Mouse (Mus musculus) liver, adult 2 months (tissue): Measurements from ENCODE around the gene Fbxo28. TPM values are rescaled to one million over a fixed set of nuclear protein-coding genes. Genes with fewer than 3 reads are reported as not detected.

Experiments used
- DNase-seq: peaks from one replicate; pipeline ENCODE4 v3.0.0-alpha.2; 2011; ENCODE audit warnings: low read depth, low spot score; ENCODE audit errors: extremely low read depth
- H3K27ac ChIP-seq: fragments of 200-500 bp; replicated peaks from 2 replicates; pipeline ENCODE4 v1.5.1; 2012; ENCODE audit warnings: low read depth, mild to moderate bottlenecking, control low read depth, inconsistent platforms, low read length; ENCODE audit not compliant: insufficient read depth
- H3K27me3 ChIP-seq: fragments of 200-500 bp; 2 replicates; pipeline ENCODE4 v1.6.1; 2012; ENCODE audit warnings: mild to moderate bottlenecking, moderate library complexity, low read length, inconsistent platforms; ENCODE audit not compliant: control insufficient read depth, insufficient read depth
- H3K36me3 ChIP-seq: fragments of 200-500 bp; 2 replicates; pipeline ENCODE4 v1.6.1; 2012; ENCODE audit warnings: low read length, inconsistent platforms; ENCODE audit not compliant: control insufficient read depth, insufficient read depth
- H3K4me1 ChIP-seq: fragments of 200-500 bp; 2 replicates; pipeline ENCODE4 v1.6.1; 2011; ENCODE audit warnings: low read length; ENCODE audit not compliant: control insufficient read depth, insufficient read depth
- H3K4me3 ChIP-seq: fragments of 200-500 bp; 2 replicates; pipeline ENCODE4 v1.5.1; 2011; ENCODE audit warnings: low read depth, mild to moderate bottlenecking, control low read depth, low read length, moderate library complexity; ENCODE audit not compliant: insufficient read depth
- H3K79me2 ChIP-seq: fragments of 200-500 bp; 2 replicates; pipeline ENCODE4 v1.6.1; 2012; ENCODE audit warnings: inconsistent platforms, mild to moderate bottlenecking, low read length, moderate library complexity; ENCODE audit not compliant: control insufficient read depth, insufficient read depth
- H3K9ac ChIP-seq: fragments of 200-500 bp; 2 replicates; pipeline ENCODE4 v1.6.1; 2012; ENCODE audit warnings: low read depth, mild to moderate bottlenecking, control low read depth, inconsistent platforms, low read length
- CTCF ChIP-seq: fragments of 200-500 bp; IDR thresholded peaks from 2 replicates; pipeline ENCODE4 v1.5.1; 2011; ENCODE audit warnings: low read depth, low read length, control low read depth
- POLR2A ChIP-seq: fragments of 200-500 bp; IDR thresholded peaks from 2 replicates; pipeline ENCODE4 v1.6.1; 2011; ENCODE audit warnings: low read length, control low read depth; ENCODE audit not compliant: insufficient read depth; ENCODE audit errors: extremely low read depth
- WGBS: fragments of 180-500 bp; shearing (Covaris S2); methylation state at CpG from one replicate; pipeline ENCODE4 v1.1.7; 2018; 5-methylcytosine and 5-hydroxymethylcytosine counted together
- polyA plus RNA-seq: library from polyadenylated mRNA; depleted of rRNA; stranded (reverse); fragments of >200 nt; gene quantifications from 2 replicates; pipeline ENCODE4 v1.2.3, GENCODE M21; 2012; rRNA removed
- total RNA-seq: library from RNA; depleted of rRNA; stranded (reverse); fragments of >200 nt; gene quantifications from 2 replicates; pipeline ENCODE4 v1.2.3, GENCODE M21; 2014; rRNA removed

Gene Fbxo28
- total RNA-seq (5.0 and 5.9 TPM in 2 replicates), polyA plus RNA-seq (4.7 TPM in 2 replicates)

GRCm38 (mm10) chr1:182340821-182341781 lies at the start of gene Fbxo28:
Fbxo28 (minus strand) TSS chr1:182341629.
- Histone ChIP-seq H3K27ac (peak within 1 kb of the TSS; percentile 59), H3K27me3 (no peaks in the 10 kb centered on the region), H3K79me2 (peaks cover 12% of the 10 kb centered on the region), H3K4me1 (peaks cover 7% of the 10 kb centered on the region), H3K9ac (peak within 1 kb of the TSS; percentile 99), H3K36me3 (no peaks in the 10 kb centered on the region), H3K4me3 (peak within 1 kb of the TSS; percentile 100)
- WGBS: under 1% methylated on average over 93 of the region's 93 CpGs
- peak; percentile 84 for DNase-seq
- no peak for TF ChIP-seq CTCF
- TF ChIP-seq POLR2A: peak; percentile 54; the same call in 1 of the 2 replicates

DNA sequence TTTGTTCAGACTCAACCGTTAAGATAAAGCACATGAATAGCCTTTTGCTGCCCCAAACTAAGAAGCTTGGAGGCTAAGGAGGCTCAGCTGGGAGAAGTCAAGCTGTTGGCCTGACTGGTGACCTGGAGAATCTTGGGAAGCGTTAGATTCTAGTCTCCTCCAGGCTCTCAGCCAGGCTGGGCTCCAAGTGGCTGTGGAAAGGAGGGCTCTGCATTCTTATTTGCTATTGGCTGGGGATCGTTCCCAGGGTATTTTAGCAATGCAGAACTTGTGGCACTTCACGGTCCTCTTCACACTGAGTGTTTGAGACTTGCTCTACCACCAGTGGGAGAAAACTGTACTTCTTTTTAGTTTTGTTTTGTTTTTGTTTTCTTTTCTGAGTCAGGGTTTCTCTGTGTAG lies 47.3 kb upstream of the Fbxo28 start:
- H3K9ac ChIP-seq: no peak overlapping the region
- no peak overlapping the region for H3K4me3 ChIP-seq
- no peaks in the 10 kb centered on the region for H3K27me3 ChIP-seq
- WGBS: 55% methylated on average over 4 of the region's 4 CpGs
- no peaks in the 10 kb centered on the region for H3K36me3 ChIP-seq
- no peaks in the 10 kb centered on the region for H3K79me2 ChIP-seq
- H3K27ac ChIP-seq: no peak overlapping the region
- TF ChIP-seq CTCF: no peak
- no peak for TF ChIP-seq POLR2A
- DNase-seq: no peak
- H3K4me1 ChIP-seq: no peaks in the 10 kb centered on the region

DNA sequence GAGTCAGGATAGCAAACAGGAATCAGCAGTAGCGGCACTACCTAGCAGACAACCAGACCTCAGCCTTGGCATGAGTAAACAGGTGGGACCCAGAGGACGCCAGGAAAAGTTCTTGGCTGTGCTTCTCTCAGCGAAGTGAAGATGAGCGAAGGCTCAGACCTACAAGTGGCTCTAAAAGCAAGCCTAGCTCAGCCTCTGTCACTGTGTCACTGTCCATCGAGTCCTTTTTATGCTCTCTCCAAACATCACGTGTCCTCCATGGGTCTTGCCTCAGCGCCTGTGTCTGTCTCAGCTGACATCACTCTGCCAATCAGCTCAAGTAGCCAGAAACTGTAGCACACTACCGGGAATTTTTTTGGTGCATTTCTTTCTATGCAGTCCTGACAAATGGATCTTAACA lies 45.0 kb upstream of the Fbxo28 start:
- peak overlapping the region; percentile 9; the same call in 1 of the 2 replicates for H3K4me3 ChIP-seq
- DNase-seq: peak; percentile 83
- peak overlapping the region; percentile 26 for H3K9ac ChIP-seq
- no peaks in the 10 kb centered on the region for H3K4me1 ChIP-seq
- H3K79me2 ChIP-seq: no peaks in the 10 kb centered on the region
- WGBS: 47% methylated on average over 8 of the region's 8 CpGs
- no peaks in the 10 kb centered on the region for H3K27me3 ChIP-seq
- TF ChIP-seq POLR2A (peak; percentile 55; the same call in 1 of the 2 replicates), CTCF (no peak)
- H3K27ac ChIP-seq: peak overlapping the region; percentile 21; the same call in 1 of the 2 replicates
- no peaks in the 10 kb centered on the region for H3K36me3 ChIP-seq

DNA sequence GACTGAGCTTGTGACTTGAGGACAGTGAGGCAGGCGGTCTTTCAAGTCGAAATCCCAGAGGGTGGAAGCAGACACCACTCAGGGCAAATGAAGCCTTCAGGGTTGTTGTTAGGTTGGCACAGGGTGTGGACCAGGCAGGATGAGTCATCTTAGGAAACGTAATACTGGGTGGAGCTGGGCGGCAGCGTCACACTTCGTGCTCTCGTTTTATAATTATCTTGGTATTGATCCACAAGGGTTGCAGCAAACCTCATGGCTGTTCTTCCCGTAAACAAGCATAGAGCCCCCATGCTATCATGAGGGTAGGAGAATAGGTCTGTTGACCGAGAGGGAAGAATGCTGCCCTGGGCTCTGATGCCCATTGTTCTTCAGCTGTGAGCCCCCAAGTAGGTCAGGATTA lies 41.7 kb upstream of the Fbxo28 start:
- Histone ChIP-seq H3K27me3 (no peaks in the 10 kb centered on the region), H3K4me3 (no peak overlapping the region), H3K9ac (no peak overlapping the region), H3K79me2 (no peaks in the 10 kb centered on the region), H3K27ac (no peak overlapping the region), H3K36me3 (no peaks in the 10 kb centered on the region), H3K4me1 (no peaks in the 10 kb centered on the region)
- 64% methylated on average over 9 of the region's 9 CpGs for WGBS
- DNase-seq: no peak
- TF ChIP-seq CTCF (no peak), POLR2A (no peak)

GRCm38 (mm10) chr1:182381327-182381726 lies 39.9 kb upstream of the Fbxo28 start:
- WGBS: 83% methylated on average over 3 of the region's 3 CpGs
- no peak overlapping the region for H3K4me3 ChIP-seq
- TF ChIP-seq POLR2A (no peak), CTCF (no peak)
- H3K79me2 ChIP-seq: no peaks in the 10 kb centered on the region
- H3K9ac ChIP-seq: no peak overlapping the region
- no peaks in the 10 kb centered on the region for H3K4me1 ChIP-seq
- DNase-seq: no peak
- H3K27me3 ChIP-seq: no peaks in the 10 kb centered on the region
- H3K27ac ChIP-seq: no peak overlapping the region
- H3K36me3 ChIP-seq: no peaks in the 10 kb centered on the region
